Mouse (Mus musculus): Measurements from ENCODE around the gene Capn3.
A peak's percentile ranks its signal among the peaks of the same experiment; 100 is the strongest.

Gene Capn3

GRCm38 (mm10) chr2:120455719-120456118 is at the start of gene Capn3:
Gene Capn3 (plus strand): TSS chr2:120456019.
- DNase-seq (ENCODE audit: low read depth, low spot score), result no peak

GRCm38 (mm10) chr2:120411096-120411628 is 44.7 kb upstream of the Capn3 start:
- no peak for DNase-seq (ENCODE audit: low read depth, low spot score)

DNA sequence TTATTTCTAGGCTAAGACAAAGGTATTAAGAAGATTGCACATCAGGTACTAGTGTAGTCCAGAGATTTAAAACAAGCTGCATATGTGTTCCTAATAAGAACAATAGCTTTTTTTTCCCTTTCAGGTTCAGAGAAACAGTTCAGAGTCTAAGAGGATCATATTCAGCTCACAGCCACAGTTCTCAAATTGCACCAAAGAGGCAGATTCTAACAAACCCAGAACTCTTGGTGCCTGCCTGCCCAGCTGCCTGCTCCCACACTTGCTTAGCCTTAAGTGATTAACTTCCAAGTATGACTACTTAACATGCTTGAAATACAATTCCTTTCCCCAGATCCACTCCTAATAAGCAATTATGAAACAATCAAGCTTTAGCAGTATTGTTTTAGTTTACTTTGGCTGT is 41.7 kb upstream of the Capn3 start:
- DNase-seq (ENCODE audit: low read depth, low spot score), result peak; percentile 39

DNA sequence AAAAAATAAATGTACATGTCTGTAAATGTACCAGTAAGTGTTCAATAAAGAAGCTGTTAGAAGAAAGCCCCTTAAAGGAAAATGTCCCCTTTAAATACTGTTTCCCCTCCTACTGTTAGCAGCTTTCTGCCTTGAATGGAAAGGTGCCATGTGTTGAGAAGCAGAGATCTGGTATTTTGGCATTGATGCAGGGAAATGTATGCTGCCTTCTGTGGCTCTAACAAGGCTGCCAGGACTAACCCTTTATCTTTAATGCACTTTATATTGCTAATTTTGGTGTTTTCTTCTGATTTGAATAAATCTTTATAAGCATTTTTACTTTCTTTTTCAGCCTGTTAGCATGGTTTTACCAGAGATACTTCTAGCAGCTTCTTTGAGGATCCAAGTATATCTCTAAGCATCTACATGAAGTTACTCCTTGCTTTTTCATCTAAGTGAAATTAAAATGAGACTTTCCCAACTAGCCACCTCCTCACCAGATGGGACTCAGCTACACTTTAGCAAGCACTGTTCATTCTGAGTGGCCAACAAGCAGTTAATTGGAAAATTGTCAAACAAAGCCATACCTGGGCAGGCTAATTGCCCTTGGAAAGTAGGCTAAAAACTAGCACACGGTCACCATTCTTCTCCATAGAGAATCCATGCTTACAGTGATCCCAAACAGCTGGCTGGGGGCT is 40.9 kb upstream of the Capn3 start:
- DNase-seq (ENCODE audit: low read depth, low spot score), result peak; percentile 92

- DNase-seq (ENCODE audit: low read depth, low spot score), result no peak
Measured at GRCm38 (mm10) chr2:120424386-120424785, 31.4 kb upstream of the Capn3 start.

DNA sequence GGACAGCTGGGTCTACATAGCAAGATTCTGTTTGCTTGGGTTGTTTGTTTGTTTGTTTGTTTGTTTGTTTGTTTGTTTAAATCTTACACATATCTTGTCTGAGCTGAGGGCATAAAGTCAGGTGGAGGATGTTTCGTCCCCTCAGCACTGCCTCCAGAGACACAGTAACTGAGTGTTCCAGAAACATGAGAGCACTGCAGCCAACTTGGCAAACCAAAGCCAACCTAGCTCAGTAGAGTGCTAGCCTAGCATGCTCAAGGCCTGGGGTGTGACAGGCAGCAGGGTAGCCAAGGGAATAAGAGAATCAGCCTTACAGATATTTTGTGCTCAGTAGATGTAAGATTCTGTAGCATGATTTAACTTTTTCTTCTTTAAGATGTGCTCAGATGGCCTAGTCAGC is 11.3 kb upstream of the Capn3 start:
- DNase-seq (ENCODE audit: low read depth, low spot score), result no peak

DNA sequence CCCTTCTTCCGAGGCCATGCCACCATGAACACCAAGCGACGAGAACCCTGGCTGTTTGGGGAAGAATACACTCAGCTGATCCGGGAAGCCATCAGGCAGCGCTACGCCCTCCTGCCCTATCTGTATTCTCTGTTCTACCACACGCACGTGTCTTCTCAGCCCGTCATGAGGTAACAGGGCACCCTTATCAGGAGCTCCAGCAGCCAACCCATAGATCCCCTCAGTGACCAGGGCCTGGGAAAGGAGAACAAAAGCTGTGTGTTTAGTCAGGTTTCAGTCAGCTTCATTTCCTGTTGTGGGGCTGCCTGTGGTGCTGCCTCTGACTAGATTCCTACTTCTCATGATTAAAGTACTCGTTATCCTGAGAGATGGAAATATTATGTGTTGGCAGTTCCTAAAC is 9.4 kb upstream of the Capn3 start:
- no peak for DNase-seq (ENCODE audit: low read depth, low spot score)

DNA sequence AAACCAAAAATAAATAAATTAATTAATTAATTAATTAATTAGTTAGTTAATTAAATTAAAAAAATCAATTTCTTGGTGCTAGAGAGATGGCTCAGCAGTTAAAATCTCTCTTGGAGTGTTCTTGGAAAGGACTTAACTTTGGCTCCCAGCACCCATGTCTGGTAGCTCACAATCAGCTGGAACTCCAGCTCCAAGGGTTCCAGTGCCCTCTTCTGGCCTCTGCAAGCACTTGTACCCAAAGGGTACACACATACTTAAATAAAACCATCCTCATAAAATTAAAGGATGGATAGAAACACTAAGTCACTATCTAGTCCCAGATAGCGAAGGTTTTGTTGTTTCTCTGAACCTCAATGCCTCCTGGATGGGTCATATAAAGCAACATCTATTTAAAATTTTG is 8.5 kb upstream of the Capn3 start:
- DNase-seq (ENCODE audit: low read depth, low spot score), result no peak

DNA sequence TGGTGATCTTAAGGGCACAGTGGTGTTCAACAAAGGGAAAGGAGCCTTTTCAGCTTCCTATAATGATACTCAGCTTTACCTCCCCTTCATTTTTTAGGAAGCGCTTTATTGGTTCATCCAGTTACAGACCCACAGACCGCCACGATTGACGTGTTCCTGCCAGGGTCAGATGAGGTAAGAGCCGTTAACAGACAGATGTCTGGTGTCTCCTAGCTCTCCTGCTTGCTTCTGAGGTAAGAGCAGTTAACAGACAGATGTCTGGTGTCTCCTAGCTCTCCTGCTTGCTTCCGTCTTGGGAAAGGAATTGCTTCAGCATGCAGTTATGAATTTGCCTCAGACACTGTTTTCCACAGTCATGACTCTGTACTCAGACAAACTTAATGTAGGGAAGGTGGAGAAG is 5.1 kb upstream of the Capn3 start:
- DNase-seq (ENCODE audit: low read depth, low spot score), result no peak

GRCm38 (mm10) chr2:120452600-120452999 is 3.2 kb upstream of the Capn3 start:
- peak; percentile 24 for DNase-seq (ENCODE audit: low read depth, low spot score)

DNA sequence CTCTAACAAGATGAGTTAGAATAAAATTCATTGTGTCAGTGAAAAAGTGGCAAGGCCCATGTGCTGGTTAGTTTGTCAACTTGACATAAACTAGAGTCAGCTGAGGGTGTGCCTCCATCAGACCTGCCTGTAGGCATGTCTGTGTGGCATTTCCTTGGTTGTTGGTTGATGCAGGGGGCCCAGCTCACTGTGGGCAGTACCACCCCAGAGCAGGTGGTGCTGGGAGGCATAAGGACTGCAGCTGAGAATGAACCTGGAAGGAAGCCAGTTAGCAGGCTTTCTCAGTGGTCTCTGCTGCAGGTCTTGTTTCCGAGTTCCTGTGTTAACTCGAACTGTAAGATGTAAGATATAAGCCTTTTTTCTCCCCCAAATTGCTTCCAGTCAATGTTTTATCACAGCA is 832 bp upstream of the Capn3 start:
- DNase-seq (ENCODE audit: low read depth, low spot score), result no peak

DNA sequence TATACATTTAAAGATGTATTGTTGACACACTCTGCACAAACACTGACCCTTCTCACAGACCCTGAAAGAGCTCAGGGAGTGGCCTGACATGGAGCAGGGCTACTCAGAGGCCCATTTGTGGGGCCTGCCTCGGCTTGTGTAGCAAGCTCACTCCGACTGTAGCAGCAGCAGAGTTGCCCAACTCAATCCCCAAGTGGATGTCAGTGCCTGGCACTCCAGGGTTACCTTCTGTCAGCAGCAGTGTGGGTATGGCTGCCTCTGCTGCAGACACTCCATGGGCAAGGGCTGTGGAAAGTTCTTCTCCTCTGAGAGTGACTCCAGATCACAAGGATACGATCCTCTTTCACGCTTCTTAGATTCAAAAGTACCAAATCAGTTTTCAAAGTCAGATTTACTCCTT is 4.4 kb downstream of the Capn3 start:
- no peak for DNase-seq (ENCODE audit: low read depth, low spot score)

DNA sequence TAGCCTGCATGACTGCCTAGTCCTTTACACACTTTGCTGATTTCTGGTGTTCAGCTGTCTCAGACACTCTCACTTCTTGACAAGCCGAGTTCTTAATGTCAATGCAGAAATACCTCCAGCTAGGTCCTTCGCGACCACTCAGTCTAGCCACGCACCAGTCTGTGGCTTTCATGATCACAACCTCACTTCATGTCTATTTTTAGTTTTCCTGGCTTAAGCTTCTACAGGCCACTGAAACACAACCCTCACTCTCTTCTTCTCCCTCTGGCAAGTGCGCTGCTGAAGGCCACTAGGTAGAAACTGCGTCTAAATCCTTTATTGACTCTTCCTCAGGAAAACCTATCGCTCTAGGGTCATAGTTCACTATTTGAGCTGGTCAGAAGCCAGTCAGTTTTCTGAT is 7.5 kb downstream of the Capn3 start:
- DNase-seq (ENCODE audit: low read depth, low spot score), result no peak

DNA sequence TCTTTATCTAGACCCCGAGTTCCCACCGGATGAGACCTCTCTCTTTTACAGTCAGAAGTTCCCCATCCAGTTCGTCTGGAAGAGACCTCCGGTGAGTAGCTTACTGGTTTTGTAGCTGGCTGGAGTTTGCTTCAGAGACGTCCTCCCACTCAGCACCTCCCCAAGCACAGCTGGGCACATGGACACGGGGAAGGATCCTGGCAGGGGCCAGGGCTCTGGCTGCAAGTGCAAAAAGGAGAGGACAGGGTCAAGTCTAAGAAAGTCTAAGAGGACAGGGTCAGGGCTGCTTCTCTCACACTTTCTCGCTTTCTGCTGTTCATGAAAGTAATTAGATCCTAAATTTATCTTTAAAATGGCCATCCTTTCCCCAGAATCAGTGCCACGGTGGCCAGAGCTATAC is 8.3 kb downstream of the Capn3 start:
- DNase-seq (ENCODE audit: low read depth, low spot score), result no peak

GRCm38 (mm10) chr2:120464732-120465396 is 9.0 kb downstream of the Capn3 start:
- DNase-seq (ENCODE audit: low read depth, low spot score), result no peak

- no peak for DNase-seq (ENCODE audit: low read depth, low spot score)
Measured at GRCm38 (mm10) chr2:120465397-120465785, 9.6 kb downstream of the Capn3 start.

- DNase-seq (ENCODE audit: low read depth, low spot score), result no peak
Measured at GRCm38 (mm10) chr2:120468011-120468410, 12.2 kb downstream of the Capn3 start.

DNA sequence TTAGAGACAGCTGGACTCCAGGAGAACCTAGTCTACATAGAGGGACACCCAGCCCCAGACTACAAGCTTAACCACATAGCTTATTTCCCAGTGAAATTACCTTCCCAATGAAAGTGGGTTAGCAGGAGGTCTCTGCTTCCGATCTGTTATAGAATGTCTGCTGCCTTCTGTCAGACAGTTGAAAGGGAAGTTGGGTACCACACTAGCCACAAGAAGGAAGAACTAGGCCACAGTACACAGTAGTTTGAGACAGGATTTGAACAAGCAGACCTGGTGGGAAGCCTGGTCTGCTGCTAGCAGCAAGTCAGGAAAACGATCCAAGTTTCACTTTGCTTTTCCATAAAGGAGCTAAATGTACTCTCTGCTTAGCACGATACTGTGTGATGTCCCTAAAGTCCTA is 13.4 kb downstream of the Capn3 start:
- no peak for DNase-seq (ENCODE audit: low read depth, low spot score)

- DNase-seq (ENCODE audit: low read depth, low spot score), result no peak
Measured at GRCm38 (mm10) chr2:120469715-120470114, 13.9 kb downstream of the Capn3 start.

- peak; percentile 33 for DNase-seq (ENCODE audit: low read depth, low spot score)
Measured at GRCm38 (mm10) chr2:120470856-120471255, 15.0 kb downstream of the Capn3 start.

- DNase-seq (ENCODE audit: low read depth, low spot score), result no peak
Measured at GRCm38 (mm10) chr2:120476277-120477087, 20.7 kb downstream of the Capn3 start.

GRCm38 (mm10) chr2:120478600-120478999 is 22.8 kb downstream of the Capn3 start:
- DNase-seq (ENCODE audit: low read depth, low spot score), result peak; percentile 77
